Mouse (Mus musculus) 3134 (cell line): Measurements from ENCODE around the gene Kank2.
A peak's percentile ranks its signal among the peaks of the same experiment; 100 is the strongest.
"Not testable (repeated sequence)": the region's sequence is repeated elsewhere in the genome, so short reads cannot be mapped to it uniquely, and the experiment has no call there.

Experiments
- DNase-seq: peaks from one replicate; pipeline ENCODE4 v3.0.0-alpha.2; 2011; ENCODE audit warnings: low spot score; ENCODE audit not compliant: insufficient read length; ENCODE audit errors: extremely low read depth

The Kank2 gene

GRCm38 (mm10) chr9:21818561-21818960 lies 20.0 kb upstream of the Kank2 start:
- no peak for DNase-seq

GRCm38 (mm10) chr9:21818125-21818524 lies 19.6 kb upstream of the Kank2 start:
- no peak for DNase-seq

- DNase-seq: no peak
Measured at GRCm38 (mm10) chr9:21816716-21817305, 18.3 kb upstream of the Kank2 start.

GRCm38 (mm10) chr9:21811170-21811569 lies 12.6 kb upstream of the Kank2 start:
- no peak for DNase-seq

GRCm38 (mm10) chr9:21808561-21808960 lies 10.0 kb upstream of the Kank2 start:
- no peak for DNase-seq

- no peak for DNase-seq
Measured at GRCm38 (mm10) chr9:21806976-21807375, 8.4 kb upstream of the Kank2 start.

- no peak for DNase-seq
Measured at GRCm38 (mm10) chr9:21806363-21806762, 7.8 kb upstream of the Kank2 start.

GRCm38 (mm10) chr9:21803986-21804644 lies 5.6 kb upstream of the Kank2 start:
- DNase-seq: peak; percentile 86

GRCm38 (mm10) chr9:21801591-21801990 lies 3.0 kb upstream of the Kank2 start:
- no peak for DNase-seq

GRCm38 (mm10) chr9:21801121-21801520 lies 2.6 kb upstream of the Kank2 start:
- no peak for DNase-seq

- DNase-seq: no peak
Measured at GRCm38 (mm10) chr9:21799010-21799350, 436 bp upstream of the Kank2 start.

- peak; percentile 82 for DNase-seq
Measured at GRCm38 (mm10) chr9:21797921-21798344, 611 bp downstream of the Kank2 start.

- peak; percentile 38 for DNase-seq
Measured at GRCm38 (mm10) chr9:21796919-21797318, 1.6 kb downstream of the Kank2 start.

GRCm38 (mm10) chr9:21796259-21796658 lies 2.3 kb downstream of the Kank2 start:
- DNase-seq: no peak

- DNase-seq: no peak
Measured at GRCm38 (mm10) chr9:21795579-21795978, 3.0 kb downstream of the Kank2 start.

GRCm38 (mm10) chr9:21794925-21795324 lies 3.6 kb downstream of the Kank2 start:
- DNase-seq: no peak

GRCm38 (mm10) chr9:21794344-21794834 lies 4.2 kb downstream of the Kank2 start:
- DNase-seq: no peak

- DNase-seq: not testable (repeated sequence)
Measured at GRCm38 (mm10) chr9:21793507-21793906, 5.0 kb downstream of the Kank2 start.

- DNase-seq: peak; percentile 71
Measured at GRCm38 (mm10) chr9:21792644-21793043, 5.9 kb downstream of the Kank2 start.

GRCm38 (mm10) chr9:21791861-21792260 lies 6.7 kb downstream of the Kank2 start:
- DNase-seq: peak; percentile 93

GRCm38 (mm10) chr9:21788234-21788633 lies 10.3 kb downstream of the Kank2 start:
- no peak for DNase-seq

GRCm38 (mm10) chr9:21787654-21788053 lies 10.9 kb downstream of the Kank2 start:
- DNase-seq: no peak
